ENCODE assay signal across 8 mouse cellular contexts in the genomic region with DNA sequence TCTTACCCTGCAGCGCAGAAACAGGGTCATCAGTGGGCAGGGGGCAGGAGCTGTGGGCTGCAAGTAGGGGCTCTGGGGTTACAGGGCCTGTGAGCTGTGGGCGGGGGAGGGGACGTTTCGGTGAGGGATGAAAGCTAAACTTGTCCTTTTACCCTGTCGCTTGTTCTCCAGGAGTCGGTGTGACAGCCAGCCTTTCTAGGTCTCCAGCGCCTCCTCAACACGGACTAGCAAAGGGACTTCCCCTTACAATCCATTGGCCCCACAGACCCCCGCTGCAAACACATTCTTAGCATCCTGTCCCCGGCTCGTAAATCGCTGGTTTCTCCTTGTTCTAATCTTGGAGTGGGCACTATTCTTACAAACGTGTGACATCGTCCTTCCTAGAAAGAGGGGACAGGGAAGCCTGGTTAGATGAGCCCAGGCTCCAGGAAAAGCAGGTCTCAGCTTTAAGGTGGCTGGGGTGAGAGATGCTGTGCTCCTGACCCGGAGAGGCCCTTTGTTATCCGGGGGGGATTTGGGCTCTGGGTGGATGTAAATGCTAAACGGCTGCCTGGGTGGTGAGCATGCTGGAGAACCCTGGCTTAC. TPM values are rescaled to one million over a fixed set of nuclear protein-coding genes. Genes with fewer than 3 reads are reported as not detected.
A peak's percentile ranks its signal among the peaks of the same experiment; 100 is the strongest.
DNase-seq lines count a peak whose midpoint lies in the region; ATAC-seq and TF ChIP-seq lines count a peak whose summit lies in the region.

No protein-coding gene starts in this region.

- no peak overlapping the region; the same call in none of the 2 replicates for H3K9ac ChIP-seq in midbrain, embryonic 16.5 days (ENCODE audit: low read depth, low read length)

- peak overlapping the region; percentile 36 for H3K4me2 ChIP-seq in midbrain, embryonic 16.5 days (ENCODE audit: low read length)

- peaks cover 30% of the 10 kb centered on the region for H3K4me1 ChIP-seq in spleen, adult 2 months (ENCODE audit: control insufficient read depth, insufficient read depth, insufficient read length)
- peaks cover 25% of the 10 kb centered on the region for H3K4me1 ChIP-seq in midbrain, embryonic 16.5 days (ENCODE audit: control insufficient read depth, insufficient read depth, low read length)

- H3K9me3 ChIP-seq in midbrain, embryonic 16.5 days (replicated peaks; ENCODE audit: control insufficient read depth, low read length, poor library complexity, severe bottlenecking) = no peaks in the 10 kb centered on the region

- TF ChIP-seq CTCF in spleen, adult 2 months (IDR thresholded peaks at IDR 0.05; ENCODE audit: extremely low read depth, insufficient read depth, insufficient read length, insufficient replicate concordance) = no peak

- H3K27me3 ChIP-seq in spleen, adult 2 months (ENCODE audit: control insufficient read depth, insufficient read depth, low read length) = no peaks in the 10 kb centered on the region
- no peaks in the 10 kb centered on the region for H3K27me3 ChIP-seq in midbrain, embryonic 16.5 days (ENCODE audit: control insufficient read depth, insufficient read depth, low read depth, low read length)

- peak overlapping the region; percentile 81 for H3K27ac ChIP-seq in spleen, adult 2 months (ENCODE audit: insufficient read depth, low read length)
- peak overlapping the region; percentile 31 for H3K27ac ChIP-seq in midbrain, embryonic 16.5 days (ENCODE audit: low read length)

- no peaks in the 10 kb centered on the region for H3K36me3 ChIP-seq in spleen, adult 2 months (ENCODE audit: control insufficient read depth, insufficient read depth, low read length)
- H3K36me3 ChIP-seq in midbrain, embryonic 16.5 days (ENCODE audit: control insufficient read depth, insufficient read depth, low read length) = no peaks in the 10 kb centered on the region

- no peak for TF ChIP-seq POLR2A in spleen, adult 2 months (IDR thresholded peaks at IDR 0.05; ENCODE audit: low read depth, low read length)

- ATAC-seq in midbrain, embryonic 16.5 days = no peak

- WGBS in spleen, adult 2 months = 12% methylated on average over 17 of the region's 17 CpGs
- 3% methylated on average over 17 of the region's 17 CpGs for WGBS in midbrain, embryonic 16.5 days

- peak overlapping the region; percentile 40 for H3K4me3 ChIP-seq in spleen, adult 2 months (ENCODE audit: extremely low read depth, insufficient read depth, insufficient read length)
- H3K4me3 ChIP-seq in midbrain, embryonic 16.5 days (ENCODE audit: low read depth, low read length) = no peak overlapping the region

- DNase-seq in adrenal gland, adult 2 months = peak; percentile 55
- no peak for DNase-seq in adrenal gland, postnatal 4 days (ENCODE audit: low spot score in 2 of 2)
- no peak for DNase-seq in spleen, adult 2 months (ENCODE audit: low read depth in 1 of 2, low spot score in 2 of 2)
- no peak for DNase-seq in spleen, adult 18-20 months
- DNase-seq in gastrocnemius, postnatal 25 days = peak; percentile 42
- peak; percentile 48 for DNase-seq in kidney, postnatal 14 days
- DNase-seq in yolk sac, embryonic 10.5 days (ENCODE audit: low spot score) = no peak

RNA-seq across cellular contexts. Expression of a gene that starts 7.6 kb away (rescaled TPM):
- total RNA-seq in adrenal gland, adult 2 months (2021) = 100 to 1,000 TPM; 135 to 155 TPM
- 404 and 577 TPM in 2 replicates for polyA plus RNA-seq in adrenal gland, adult 2 months (2012; rRNA removed)
- total RNA-seq in adrenal gland, postnatal 4 days (2021) = 100 to 1,000 TPM; 104 to 115 TPM
- 27.7 and 29.0 TPM in 2 replicates for polyA plus RNA-seq in spleen, adult 2 months (2012; rRNA removed)
- total RNA-seq in gastrocnemius, postnatal 25 days (2021) = 100 to 1,000 TPM in 1 of 2 experiments, 10 to 100 TPM in 1; 98.0 to 119 TPM
- 3.5 and 5.2 TPM in 2 replicates for polyA plus RNA-seq in midbrain, embryonic 16.5 days (2015; fragmentation: Nextera tagmentation; extraction: Ambion mirVana)

RNA-seq across cellular contexts. Expression of a gene that starts 12.6 kb away (rescaled TPM):
- 10 to 100 TPM; 80.9 to 98.0 TPM for total RNA-seq in adrenal gland, adult 2 months (2021)
- 63.2 and 65.0 TPM in 2 replicates for polyA plus RNA-seq in adrenal gland, adult 2 months (2012; rRNA removed)
- 100 to 1,000 TPM; 119 to 121 TPM for total RNA-seq in adrenal gland, postnatal 4 days (2021)
- polyA plus RNA-seq in spleen, adult 2 months (2012; rRNA removed) = 23.3 and 41.2 TPM in 2 replicates
- total RNA-seq in gastrocnemius, postnatal 25 days (2021) = 10 to 100 TPM; 51.3 to 63.6 TPM
- 29.2 and 33.2 TPM in 2 replicates for polyA plus RNA-seq in midbrain, embryonic 16.5 days (2015; fragmentation: Nextera tagmentation; extraction: Ambion mirVana)

RNA-seq across cellular contexts. Expression of a gene that starts 22.0 kb away (rescaled TPM):
- total RNA-seq in adrenal gland, adult 2 months (2021) = 10 to 100 TPM; 30.0 to 32.3 TPM
- 27.9 and 30.2 TPM in 2 replicates for polyA plus RNA-seq in adrenal gland, adult 2 months (2012; rRNA removed)
- total RNA-seq in adrenal gland, postnatal 4 days (2021) = 10 to 100 TPM; 45.2 to 54.8 TPM
- 30.2 and 32.6 TPM in 2 replicates for polyA plus RNA-seq in spleen, adult 2 months (2012; rRNA removed)
- 10 to 100 TPM; 13.9 to 15.0 TPM for total RNA-seq in gastrocnemius, postnatal 25 days (2021)
- polyA plus RNA-seq in midbrain, embryonic 16.5 days (2015; fragmentation: Nextera tagmentation; extraction: Ambion mirVana) = 47.0 and 51.7 TPM in 2 replicates

RNA-seq across cellular contexts. Expression of a gene that starts 42.3 kb away (rescaled TPM):
- total RNA-seq in adrenal gland, adult 2 months (2021) = 10 to 100 TPM; 84.6 to 86.1 TPM
- polyA plus RNA-seq in adrenal gland, adult 2 months (2012; rRNA removed) = 105 and 132 TPM in 2 replicates
- total RNA-seq in adrenal gland, postnatal 4 days (2021) = 100 to 1,000 TPM; 181 to 195 TPM
- polyA plus RNA-seq in spleen, adult 2 months (2012; rRNA removed) = 19.8 and 20.7 TPM in 2 replicates
- 10 to 100 TPM; 75.4 to 89.1 TPM for total RNA-seq in gastrocnemius, postnatal 25 days (2021)
- polyA plus RNA-seq in midbrain, embryonic 16.5 days (2015; fragmentation: Nextera tagmentation; extraction: Ambion mirVana) = 139 and 149 TPM in 2 replicates

RNA-seq across cellular contexts. Expression of a gene that starts 53.5 kb away (rescaled TPM):
- 10 to 100 TPM; 45.3 to 55.1 TPM for total RNA-seq in adrenal gland, adult 2 months (2021)
- 74.3 and 99.6 TPM in 2 replicates for polyA plus RNA-seq in adrenal gland, adult 2 months (2012; rRNA removed)
- 10 to 100 TPM; 75.7 to 84.8 TPM for total RNA-seq in adrenal gland, postnatal 4 days (2021)
- 53.6 and 69.1 TPM in 2 replicates for polyA plus RNA-seq in spleen, adult 2 months (2012; rRNA removed)
- 10 to 100 TPM; 42.7 to 46.9 TPM for total RNA-seq in gastrocnemius, postnatal 25 days (2021)
- 75.1 and 77.5 TPM in 2 replicates for polyA plus RNA-seq in midbrain, embryonic 16.5 days (2015; fragmentation: Nextera tagmentation; extraction: Ambion mirVana)

Comparison
In these comparisons a context has a peak if more than half of its experiments do, and no peak if none do; other contexts are left out.
1. DNase-seq: peak in adrenal gland, adult 2 months (single experiment), gastrocnemius, postnatal 25 days (single experiment) and kidney, postnatal 14 days (single experiment); none in adrenal gland, postnatal 4 days (0 of 2), spleen, adult 2 months (0 of 2), spleen, adult 18-20 months (0 of 2) and yolk sac, embryonic 10.5 days (single experiment).